Mouse (Mus musculus): Measurements from ENCODE around the gene Maz.

- TF ChIP-seq TAL1 (IDR thresholded peaks at IDR 0.05; ENCODE audit: low read length) (no peak), GATA1 (IDR thresholded peaks at IDR 0.05; ENCODE audit: low read length) (no peak)
Observed at GRCm38 (mm10) chr7:127027885-127028284, 1.0 kb upstream of the Maz start.

Measured in erythroblast, embryonic 14.5 days (primary cell).